Mouse (Mus musculus) neural tube, embryonic 12.5 days (tissue): ENCODE data around the gene Vmn1r6. TPM values are rescaled to one million over a fixed set of nuclear protein-coding genes. Genes with fewer than 3 reads are reported as not detected.
"Not testable (repeated sequence)": the region's sequence is repeated elsewhere in the genome, so short reads cannot be mapped to it uniquely, and the experiment has no call there.

Experiments
- ATAC-seq: fragments of 200-750 bp; cut with Nextera tagmentation; 2 replicates; pipeline ENCODE4 v1.8.0; 2017; ENCODE audit warnings: low read depth, mild to moderate bottlenecking, moderate TSS enrichment, moderate library complexity; ENCODE audit not compliant: low FRiP score
- H3K27ac ChIP-seq: fragments of 300-500 bp; sonication (generic); 2 replicates; pipeline ENCODE4 v1.5.1; 2016
- H3K27me3 ChIP-seq: fragments of 300-500 bp; sonication (generic); replicated peaks from 2 replicates; pipeline ENCODE4 v1.6.1; 2016; ENCODE audit warnings: mild to moderate bottlenecking
- H3K36me3 ChIP-seq: fragments of 300-500 bp; sonication (generic); 2 replicates; pipeline ENCODE4 v1.6.1; 2016; ENCODE audit warnings: mild to moderate bottlenecking
- H3K4me1 ChIP-seq: fragments of 300-500 bp; sonication (generic); 2 replicates; pipeline ENCODE4 v1.6.1; 2016
- H3K4me2 ChIP-seq: fragments of 300-500 bp; sonication (generic); replicated peaks from 2 replicates; pipeline ENCODE4 v1.6.1; 2016; ENCODE audit warnings: mild to moderate bottlenecking
- H3K4me3 ChIP-seq: fragments of 300-500 bp; sonication (generic); 2 replicates; pipeline ENCODE4 v1.5.1; 2016
- H3K9ac ChIP-seq: fragments of 300-500 bp; sonication (generic); 2 replicates; pipeline ENCODE4 v1.6.1; 2016; ENCODE audit warnings: mild to moderate bottlenecking
- H3K9me3 ChIP-seq: fragments of 300-500 bp; sonication (generic); 2 replicates; pipeline ENCODE4 v1.6.1; 2016; ENCODE audit warnings: mild to moderate bottlenecking
- WGBS: fragments of 180-500 bp; shearing (Covaris S2); methylation state at CpG from one replicate; pipeline ENCODE4 v1.1.7; 2016; 5-methylcytosine and 5-hydroxymethylcytosine counted together
- polyA plus RNA-seq: library from polyadenylated mRNA; unstranded; fragments of >200 nt; fragmentation: Nextera tagmentation; extraction: Ambion mirVana; gene quantifications from 2 replicates; pipeline ENCODE4 v1.2.1, GENCODE M21; 2016

Vmn1r6 gene
- not detected in 2 replicates for polyA plus RNA-seq

- Histone ChIP-seq H3K4me1 (no peaks in the 10 kb centered on the region), H3K9ac (no peak within 1 kb of the TSS), H3K27me3 (no peaks in the 10 kb centered on the region), H3K9me3 (no peaks in the 10 kb centered on the region), H3K4me2 (no peak within 1 kb of the TSS), H3K36me3 (no peaks in the 10 kb centered on the region), H3K4me3 (no peak within 1 kb of the TSS), H3K27ac (no peak within 1 kb of the TSS)
- WGBS, result 85% methylated on average over 2 of the region's 2 CpGs
- no peak for ATAC-seq
These were observed at the start of gene Vmn1r6 for GRCm38 (mm10) chr6:56996943-56997342. Vmn1r6 (plus strand) TSS chr6:56997243.

- no peaks in the 10 kb centered on the region for H3K4me1 ChIP-seq
- H3K9me3 ChIP-seq, result no peaks in the 10 kb centered on the region
- no peaks in the 10 kb centered on the region for H3K27me3 ChIP-seq
- no peak overlapping the region for H3K4me3 ChIP-seq
- H3K4me2 ChIP-seq, result no peak overlapping the region
- no peaks in the 10 kb centered on the region for H3K36me3 ChIP-seq
- no peak for ATAC-seq
- no peak overlapping the region for H3K27ac ChIP-seq
- H3K9ac ChIP-seq, result no peak overlapping the region
- 84% methylated on average over 5 of the region's 5 CpGs for WGBS
These were observed 40.6 kb upstream of the Vmn1r6 start for GRCm38 (mm10) chr6:56956436-56956835.

DNA sequence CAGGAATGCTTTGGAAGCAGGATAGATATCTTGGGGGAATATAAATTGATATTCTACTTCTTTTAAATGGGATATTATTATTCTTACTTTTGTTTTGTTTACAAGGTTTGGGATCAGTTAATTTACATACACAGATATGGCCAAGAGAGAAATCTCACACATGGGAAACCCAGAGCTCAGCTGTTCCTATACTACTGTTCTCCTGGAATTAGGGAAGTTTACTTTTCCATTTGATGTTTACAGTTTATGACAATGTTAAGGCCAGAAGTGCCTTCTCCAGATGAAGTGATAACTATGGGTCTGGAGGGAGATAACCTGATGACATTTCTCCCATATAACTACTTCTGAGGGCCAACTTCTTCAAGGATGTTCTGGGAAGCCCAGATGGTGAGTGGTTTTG lies 27.1 kb upstream of the Vmn1r6 start, which contains the start of gene Vmn1r5:
TSS of gene Vmn1r5 (plus strand) at position 301 of the 400 bp plus-strand sequence.
- no peaks in the 10 kb centered on the region for H3K4me1 ChIP-seq
- H3K4me2 ChIP-seq, result no peak within 1 kb of the TSS
- no peak within 1 kb of the TSS for H3K4me3 ChIP-seq
- H3K9me3 ChIP-seq, result no peaks in the 10 kb centered on the region
- H3K9ac ChIP-seq, result no peak within 1 kb of the TSS
- no peaks in the 10 kb centered on the region for H3K27me3 ChIP-seq
- no peak for ATAC-seq
- H3K36me3 ChIP-seq, result no peaks in the 10 kb centered on the region
- no peak within 1 kb of the TSS for H3K27ac ChIP-seq

DNA sequence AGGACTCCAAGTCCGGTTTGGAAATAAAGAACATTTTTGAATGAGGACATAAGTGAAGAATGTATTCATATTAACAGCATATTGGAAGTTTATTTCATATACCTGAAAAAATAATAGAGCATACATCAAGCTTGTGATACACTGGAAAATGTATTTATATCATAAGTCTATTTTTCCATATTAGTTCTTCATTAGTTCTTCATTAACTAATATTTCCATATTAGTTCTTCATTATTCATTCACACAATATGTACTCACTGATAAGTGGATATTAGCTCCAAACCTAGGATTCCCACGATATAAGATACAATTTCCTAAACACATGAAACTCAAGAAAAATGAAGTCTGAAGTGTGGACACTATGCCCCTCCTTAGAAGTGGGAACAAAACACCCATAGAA lies 28.2 kb downstream of the Vmn1r6 start, which contains the start of gene Vmn1r7:
TSS of gene Vmn1r7 (minus strand) at position 101 of the 400 bp plus-strand sequence.
- not testable (repeated sequence) for H3K9me3 ChIP-seq, H3K27me3 ChIP-seq, H3K4me1 ChIP-seq, H3K4me3 ChIP-seq, H3K36me3 ChIP-seq, ATAC-seq, H3K4me2 ChIP-seq, H3K27ac ChIP-seq, H3K9ac ChIP-seq
- 88% methylated on average over 2 of the region's 2 CpGs for WGBS

GRCm38 (mm10) chr6:57031984-57032383 lies 34.9 kb downstream of the Vmn1r6 start, which contains the start of gene Vmn1r8:
Vmn1r8 (plus strand) TSS chr6:57032284.
- Histone ChIP-seq H3K27me3 (no peaks in the 10 kb centered on the region), H3K9ac (no peak within 1 kb of the TSS), H3K4me2 (no peak within 1 kb of the TSS), H3K4me3 (no peak within 1 kb of the TSS), H3K9me3 (no peaks in the 10 kb centered on the region), H3K27ac (no peak within 1 kb of the TSS), H3K36me3 (no peaks in the 10 kb centered on the region), H3K4me1 (no peaks in the 10 kb centered on the region)
- no peak for ATAC-seq

GRCm38 (mm10) chr6:57034674-57035073 lies 37.6 kb downstream of the Vmn1r6 start:
- no peaks in the 10 kb centered on the region for H3K4me1 ChIP-seq
- H3K27ac ChIP-seq, result no peak overlapping the region
- no peaks in the 10 kb centered on the region for H3K27me3 ChIP-seq
- 88% methylated on average over 2 of the region's 2 CpGs for whole genome bisulfite sequencing
- ATAC-seq, result no peak
- H3K9ac ChIP-seq, result no peak overlapping the region
- H3K9me3 ChIP-seq, result no peaks in the 10 kb centered on the region
- H3K4me2 ChIP-seq, result no peak overlapping the region
- no peak overlapping the region for H3K4me3 ChIP-seq
- H3K36me3 ChIP-seq, result no peaks in the 10 kb centered on the region

Other genes starting within 250 kb of the Vmn1r6 start
- gene Kbtbd2, start 199.4 kb upstream of the Vmn1r6 start, polyA plus RNA-seq, result 41.5 and 46.5 TPM in 2 replicates
- gene Fkbp9, start 165.2 kb upstream of the Vmn1r6 start, polyA plus RNA-seq, result 52.8 and 55.2 TPM in 2 replicates
- gene Nt5c3, start 73.3 kb upstream of the Vmn1r6 start, polyA plus RNA-seq, result 102 and 106 TPM in 2 replicates
- gene Vmn1r4, start 73.2 kb upstream of the Vmn1r6 start, polyA plus RNA-seq, result 0.41 and 0.46 TPM in 2 replicates
- not detected in 2 replicates for gene Vmn1r5, start 27.0 kb upstream of the Vmn1r6 start, polyA plus RNA-seq
- not detected in 2 replicates for gene Vmn1r7, start 28.1 kb downstream of the Vmn1r6 start, polyA plus RNA-seq
- not detected in 2 replicates for gene Vmn1r8, start 35.0 kb downstream of the Vmn1r6 start, polyA plus RNA-seq
- gene Vmn1r9, start 69.5 kb downstream of the Vmn1r6 start, polyA plus RNA-seq, result not detected in 2 replicates
- gene Vmn1r10, start 112.2 kb downstream of the Vmn1r6 start, polyA plus RNA-seq, result not detected in 2 replicates
- gene Vmn1r11, start 136.2 kb downstream of the Vmn1r6 start, polyA plus RNA-seq, result not detected in 2 replicates
- gene Vmn1r12, start 159.7 kb downstream of the Vmn1r6 start, polyA plus RNA-seq, result not detected in 2 replicates
- not detected in 2 replicates for gene Vmn1r13, start 206.0 kb downstream of the Vmn1r6 start, polyA plus RNA-seq
- gene Vmn1r14, start 234.4 kb downstream of the Vmn1r6 start, polyA plus RNA-seq, result not detected in 2 replicates